Mouse (Mus musculus): ENCODE measurements at regions not wholly inside any gene's neighbourhood (a gene's known extent, or its start where the extent isn't known, plus 50 kb on each side); places are given as distances from the start of the nearest gene placed in this dataset.

DNA sequence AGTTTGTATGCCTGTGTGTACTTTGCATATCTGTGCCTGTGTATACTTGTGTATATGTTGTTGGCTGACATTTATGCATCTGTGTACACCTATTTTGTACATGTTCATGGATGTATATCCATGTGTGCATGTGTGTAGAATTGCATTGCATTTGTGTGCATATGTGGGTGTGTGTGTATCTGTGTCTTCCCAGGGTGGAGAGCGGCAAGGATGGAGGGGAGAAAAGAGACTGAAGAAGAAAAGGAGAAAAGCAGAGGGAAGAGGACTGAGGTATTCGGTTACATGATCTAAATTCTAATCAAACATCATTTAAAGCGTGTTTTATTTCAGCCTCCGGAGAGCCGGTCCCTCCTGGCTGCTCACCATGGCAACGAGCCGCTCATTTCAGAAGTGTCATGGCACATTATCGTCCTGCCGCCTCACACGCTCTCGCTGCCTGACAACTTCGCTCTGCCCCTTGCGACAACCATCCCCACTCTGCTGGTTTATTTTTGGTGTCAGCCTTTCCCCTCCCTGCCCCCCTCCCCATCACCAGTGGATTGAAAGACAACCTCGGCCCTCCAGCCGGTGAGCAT is 58.6 kb downstream of the Mrm1 start:
- DNase-seq (ENCODE audit: low spot score), result peak; percentile 68

DNA sequence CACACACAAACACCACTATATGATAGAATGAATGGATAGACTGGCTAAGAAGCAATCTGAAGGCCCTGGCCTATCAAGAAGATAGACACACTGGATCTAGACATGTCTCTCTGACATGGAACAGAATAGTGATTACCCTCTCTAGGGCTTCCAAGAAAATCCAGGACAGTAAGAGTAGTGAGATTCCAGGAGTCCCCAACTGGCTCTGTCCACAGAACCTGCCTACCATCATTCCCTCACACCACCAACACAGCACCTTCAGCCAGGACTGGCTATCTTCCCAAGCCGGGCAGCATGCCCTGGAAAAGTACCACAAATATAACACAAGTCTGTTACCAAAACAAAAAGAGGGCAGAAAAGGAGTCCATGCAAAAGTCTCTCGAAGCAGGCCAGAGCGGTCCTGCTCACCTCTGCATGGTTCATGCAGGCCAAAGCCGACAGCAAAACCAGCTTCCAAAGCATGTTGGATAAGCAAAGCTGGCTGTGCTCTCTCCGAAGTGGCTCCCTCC is 59.8 kb downstream of the Mrm1 start:
- DNase-seq (ENCODE audit: low spot score), result peak; percentile 48

DNA sequence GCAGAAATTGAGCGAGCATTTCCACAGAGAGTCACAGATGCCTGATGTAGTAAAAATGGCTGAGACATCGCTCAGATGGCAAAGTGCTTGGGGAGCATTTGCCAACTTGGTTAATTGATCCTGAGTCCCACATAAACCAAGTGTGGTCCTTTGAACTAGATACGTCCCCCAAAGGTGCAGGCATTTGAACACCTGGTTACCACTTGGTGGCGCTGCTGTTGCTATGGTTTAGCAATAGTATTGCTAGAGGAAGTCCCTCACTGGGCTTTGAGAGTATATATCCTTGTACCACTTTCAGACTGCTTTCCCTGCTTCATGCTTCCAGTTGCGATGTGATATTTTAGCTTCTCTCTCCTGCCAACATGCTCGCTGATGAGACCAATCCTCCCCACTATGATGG is 67.3 kb downstream of the Mrm1 start:
- DNase-seq (ENCODE audit: low spot score), result no peak

DNA sequence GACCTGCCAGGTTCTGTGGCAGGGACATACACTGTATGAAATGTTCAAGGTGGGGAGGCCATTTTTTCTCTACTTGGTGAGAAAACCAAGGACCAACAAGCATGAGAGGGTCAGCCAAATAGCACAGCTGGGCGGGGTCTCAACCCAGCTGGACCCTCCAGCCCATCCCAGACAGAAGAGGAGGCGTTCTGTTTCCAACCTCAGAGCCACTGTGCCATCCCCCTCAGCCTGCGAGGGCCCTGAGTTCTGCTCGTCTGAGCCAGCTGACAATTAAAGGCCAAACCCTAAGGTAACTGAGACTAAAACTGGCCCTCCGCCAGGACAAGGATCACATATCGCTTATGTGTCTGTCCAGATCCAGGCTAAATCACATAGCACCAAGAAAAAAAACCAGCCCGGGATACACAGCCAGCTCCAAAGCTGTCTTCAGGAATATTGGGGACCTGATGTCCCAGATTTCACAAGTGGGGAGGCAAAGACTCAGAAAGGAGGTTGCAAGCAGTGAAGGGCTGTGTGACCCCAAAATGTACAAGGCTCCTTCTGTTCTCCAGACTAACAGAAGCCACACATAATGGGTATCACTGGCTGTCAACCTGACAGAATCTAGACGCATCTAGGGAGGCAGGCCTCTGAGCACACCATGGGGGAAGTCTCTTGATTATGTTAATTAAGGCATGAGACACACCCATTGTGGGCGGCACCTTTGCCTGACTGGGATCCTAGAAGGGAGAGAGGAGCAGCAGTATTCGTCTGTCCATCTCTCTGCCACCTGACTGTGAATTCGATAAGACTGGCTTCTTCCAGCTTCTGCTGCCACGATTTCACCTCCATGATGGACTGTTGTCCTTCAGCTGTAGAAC is 69.6 kb downstream of the Mrm1 start:
- DNase-seq (ENCODE audit: low spot score), result no peak

DNA sequence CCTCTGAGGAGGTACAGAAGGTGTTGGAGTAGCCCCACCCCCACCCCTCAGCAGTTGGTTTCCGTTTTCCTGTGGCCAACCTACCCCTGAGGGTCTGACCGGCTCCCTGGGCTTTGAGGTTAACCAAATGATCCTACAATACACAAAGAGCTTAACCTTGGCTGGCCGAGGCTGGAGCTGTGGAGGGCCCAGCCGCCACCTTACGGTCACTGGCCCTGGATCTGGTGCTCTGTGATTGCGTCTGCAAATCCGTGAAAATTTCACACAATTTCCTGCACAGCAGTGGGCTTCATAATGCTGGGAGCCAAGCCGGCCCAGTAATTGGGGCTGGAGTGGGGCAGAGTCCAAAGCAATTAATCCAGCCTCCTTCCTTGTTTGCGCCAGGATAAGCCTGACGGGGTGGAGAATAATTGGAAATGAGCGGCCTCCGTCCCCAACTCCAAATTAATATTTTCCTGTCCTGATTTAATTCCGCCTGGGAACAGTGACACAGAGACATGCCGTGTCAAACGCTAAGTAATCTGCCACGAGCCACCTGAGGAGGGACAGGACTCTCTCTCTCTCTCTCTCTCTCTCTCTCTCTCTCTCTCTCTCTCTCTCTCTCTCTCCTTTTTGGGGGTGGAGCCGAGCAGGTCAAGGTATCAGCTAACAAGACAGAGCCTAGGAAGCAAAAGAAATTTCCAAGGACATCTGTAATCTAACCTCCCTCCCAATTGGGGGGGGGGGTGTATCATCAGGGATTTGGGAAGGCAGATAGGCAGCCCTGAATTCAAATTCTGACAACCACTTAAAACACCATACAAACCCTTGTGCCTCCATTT is 80.3 kb downstream of the Mrm1 start:
- no peak for DNase-seq (ENCODE audit: low spot score)

DNA sequence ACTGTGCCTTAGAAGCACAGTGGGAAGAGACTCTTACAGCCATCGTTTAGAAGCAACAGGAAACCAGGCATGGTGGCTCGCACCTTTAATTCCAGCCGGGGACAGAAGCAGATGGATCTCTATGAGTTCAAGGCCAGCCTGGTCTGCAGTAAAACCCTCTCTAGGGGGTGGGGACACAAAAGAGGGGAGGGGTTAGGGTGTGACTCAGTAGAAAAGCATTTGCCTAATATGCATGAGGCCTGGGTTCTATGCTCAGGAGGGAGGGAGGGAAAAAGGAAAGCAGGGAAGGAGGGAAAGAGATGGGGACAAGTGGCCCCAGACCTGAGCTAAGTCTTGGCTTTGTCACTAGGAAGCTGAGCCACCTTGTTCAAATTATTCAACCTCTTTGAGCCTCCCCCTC is 81.2 kb downstream of the Mrm1 start:
- no peak for DNase-seq (ENCODE audit: low spot score)

DNA sequence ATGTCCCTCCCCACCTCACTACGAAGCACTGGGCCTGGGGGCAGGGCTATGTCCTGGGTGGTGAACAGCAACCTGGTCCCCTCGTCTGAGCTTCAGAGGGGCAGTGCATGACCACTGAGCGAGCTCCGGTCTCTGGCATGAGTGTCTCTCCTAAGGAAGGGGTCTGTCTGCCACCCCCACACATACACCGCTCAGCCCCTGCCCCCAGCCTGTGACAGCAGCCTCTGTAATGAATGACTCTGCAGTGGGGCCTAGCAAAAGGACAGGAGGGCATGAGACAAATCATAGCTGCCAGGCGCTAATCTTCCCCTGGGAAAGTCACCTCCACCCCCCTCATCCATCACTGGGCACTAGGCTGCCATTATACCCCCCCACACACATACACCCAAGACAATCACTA is 87.4 kb downstream of the Mrm1 start:
- DNase-seq (ENCODE audit: low spot score), result no peak

DNA sequence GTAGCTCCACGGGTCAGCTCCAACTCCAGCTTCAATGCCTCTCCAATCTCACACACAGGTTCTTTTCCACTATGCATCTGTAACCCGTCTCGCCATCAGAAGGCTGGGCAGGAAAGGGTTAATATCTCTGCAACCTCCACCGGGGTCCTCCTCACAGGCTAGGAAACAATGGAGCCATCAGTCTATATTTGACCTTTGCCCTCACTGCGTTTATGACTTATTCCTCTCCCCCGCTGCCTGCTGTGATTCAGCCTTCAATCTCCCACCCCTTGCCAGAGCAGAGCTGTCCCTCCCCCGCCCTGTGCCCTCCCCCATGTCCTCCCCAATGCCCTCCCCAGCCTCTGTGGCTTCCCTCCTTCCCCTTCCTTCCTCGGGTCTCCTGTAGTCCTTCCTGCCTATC is 89.1 kb downstream of the Mrm1 start:
- DNase-seq (ENCODE audit: low spot score), result no peak

DNA sequence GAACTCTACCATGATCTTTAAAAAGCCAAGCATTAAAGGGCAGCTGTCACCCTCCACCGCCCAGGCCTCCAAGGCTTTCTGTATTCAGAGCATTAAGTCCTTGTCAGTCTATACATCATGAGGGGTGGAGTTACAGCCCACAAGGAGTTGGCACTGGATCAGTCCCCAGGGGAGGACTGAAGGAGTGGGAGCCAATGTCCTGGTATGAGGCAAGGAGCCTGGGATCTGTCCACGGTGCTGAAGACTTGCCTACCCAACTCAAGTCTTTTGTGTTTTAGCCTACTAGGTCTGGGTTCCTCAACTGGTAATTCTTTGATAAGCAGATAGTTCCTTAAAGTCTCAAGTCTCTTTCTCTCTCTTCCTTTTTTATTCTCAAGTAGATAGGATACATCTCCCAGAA is 90.1 kb downstream of the Mrm1 start:
- DNase-seq (ENCODE audit: low spot score), result no peak

DNA sequence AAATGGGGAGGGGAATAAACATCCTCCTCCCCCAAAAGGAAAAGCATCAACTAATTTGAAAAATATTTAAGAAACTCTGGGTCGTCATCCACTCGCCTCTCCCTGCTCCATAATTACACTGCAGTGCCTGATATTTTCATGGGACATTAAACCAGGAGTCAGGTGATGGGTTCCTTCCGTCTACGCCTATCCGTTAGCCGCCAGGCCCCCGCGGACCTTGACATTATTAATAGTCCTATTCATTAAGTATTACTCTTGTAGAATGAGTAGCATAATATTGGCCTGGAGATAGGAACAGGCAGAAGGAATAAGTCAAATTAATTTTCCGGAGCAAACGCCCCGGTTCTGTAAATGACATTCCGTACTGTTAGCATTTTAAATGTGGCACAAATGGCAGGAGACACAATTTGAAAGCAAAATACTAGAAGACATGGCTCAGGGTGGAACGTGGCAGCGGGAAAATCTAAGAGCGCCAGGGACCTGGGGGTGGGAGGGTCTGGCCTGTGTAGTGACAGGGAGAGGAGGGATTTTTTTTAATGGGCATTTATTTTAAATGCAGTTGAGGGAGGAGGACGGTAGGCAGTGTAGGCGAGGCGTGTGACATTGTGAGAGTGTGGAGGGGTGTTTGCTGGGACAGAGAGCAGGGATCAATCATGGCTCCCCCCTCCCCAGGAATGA is 93.2 kb downstream of the Mrm1 start:
- no peak for DNase-seq (ENCODE audit: low spot score)

DNA sequence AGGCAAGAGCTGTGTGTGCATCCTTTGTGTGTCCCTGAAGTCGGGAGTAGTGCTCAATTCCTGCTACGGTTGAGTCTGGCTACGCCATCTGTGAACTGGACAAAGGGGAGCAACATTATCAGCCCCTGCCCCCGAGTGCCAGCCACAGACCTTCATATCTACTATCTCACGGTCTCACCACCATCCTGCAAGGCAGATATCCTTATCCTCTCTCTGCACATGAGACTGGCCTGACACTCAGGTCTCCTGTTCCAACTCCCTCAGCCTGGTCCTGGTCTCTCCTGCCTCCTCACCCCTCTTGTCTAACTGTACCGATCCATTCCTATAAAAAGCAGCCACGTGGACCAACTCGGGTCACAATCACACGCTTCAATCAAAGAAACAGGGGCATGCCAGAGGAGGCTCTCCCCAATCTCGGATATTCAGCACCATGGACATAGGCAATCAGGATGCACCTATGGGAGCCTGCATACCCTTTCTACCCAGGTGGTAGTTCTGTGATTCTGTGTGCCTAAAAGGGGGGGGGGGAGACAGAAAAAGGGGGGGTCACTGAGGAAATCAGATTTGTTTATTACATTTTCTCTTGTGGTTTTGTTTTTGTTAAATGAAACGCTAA is 94.0 kb downstream of the Mrm1 start:
- DNase-seq (ENCODE audit: low spot score), result no peak

DNA sequence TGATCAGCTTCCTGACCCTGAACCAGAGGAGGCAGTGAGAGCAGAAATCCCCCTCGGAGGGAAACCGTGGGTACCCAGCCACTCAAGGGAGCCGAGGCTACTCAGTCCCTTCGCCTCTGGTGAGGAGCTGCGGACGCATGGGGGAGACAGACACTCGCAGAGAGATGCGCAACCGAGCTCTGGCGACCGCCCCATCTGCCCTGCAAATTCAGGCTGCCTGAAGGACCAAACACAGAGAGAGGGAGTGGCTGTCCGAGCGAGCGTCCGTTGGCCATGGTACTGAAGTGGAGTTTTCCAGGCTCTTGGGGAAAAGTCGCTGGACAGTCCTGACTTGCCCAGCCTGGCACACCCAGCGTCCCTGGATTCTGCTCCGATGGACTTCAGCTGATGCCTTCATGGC is 95.2 kb downstream of the Mrm1 start:
- DNase-seq (ENCODE audit: low spot score), result no peak

DNA sequence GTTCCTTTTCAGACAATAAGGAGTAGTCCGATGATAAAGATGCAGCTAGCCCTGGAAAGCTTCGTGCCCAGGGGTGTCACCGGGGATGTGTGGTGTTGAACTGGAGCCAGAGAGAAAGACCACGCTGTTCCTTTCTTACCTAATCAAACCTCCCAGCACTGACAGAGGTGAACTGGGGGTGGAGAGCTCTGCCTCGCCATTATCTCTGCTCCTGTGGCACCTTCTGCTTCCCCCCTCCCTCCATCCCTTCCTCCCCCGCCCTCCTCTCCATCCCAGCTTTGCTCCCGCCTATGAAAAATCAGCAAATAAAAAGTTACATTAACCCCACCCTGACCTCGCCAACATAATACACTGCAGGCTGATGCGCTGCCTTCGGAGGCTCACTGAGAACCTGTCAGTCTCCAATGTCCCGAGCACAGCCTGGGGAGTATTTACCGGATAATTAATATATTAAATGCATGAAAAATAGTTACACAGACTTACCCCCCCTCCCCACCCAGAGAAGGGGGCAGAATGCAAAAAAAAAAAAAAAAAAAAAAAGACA is 96.6 kb downstream of the Mrm1 start:
- DNase-seq (ENCODE audit: low spot score), result no peak

DNA sequence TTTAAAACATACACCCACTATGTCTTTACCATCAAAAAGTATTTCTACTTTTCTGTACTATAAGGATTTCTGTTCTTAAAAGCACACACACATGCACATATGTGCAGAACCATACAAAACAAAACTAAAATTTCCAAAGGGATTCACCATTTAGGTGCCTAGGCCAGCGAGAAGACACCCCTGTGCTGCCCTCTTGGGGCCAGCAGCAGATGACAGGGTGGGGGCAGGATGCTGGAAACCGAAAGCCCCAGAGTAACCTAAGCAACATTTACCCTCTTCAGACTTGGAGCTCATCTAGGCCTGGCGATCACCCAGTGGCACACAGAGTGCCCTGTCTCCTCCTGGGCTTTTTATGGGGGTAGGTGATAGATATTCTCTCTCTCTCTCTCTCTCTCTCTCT is 97.3 kb downstream of the Mrm1 start:
- DNase-seq (ENCODE audit: low spot score), result no peak

DNA sequence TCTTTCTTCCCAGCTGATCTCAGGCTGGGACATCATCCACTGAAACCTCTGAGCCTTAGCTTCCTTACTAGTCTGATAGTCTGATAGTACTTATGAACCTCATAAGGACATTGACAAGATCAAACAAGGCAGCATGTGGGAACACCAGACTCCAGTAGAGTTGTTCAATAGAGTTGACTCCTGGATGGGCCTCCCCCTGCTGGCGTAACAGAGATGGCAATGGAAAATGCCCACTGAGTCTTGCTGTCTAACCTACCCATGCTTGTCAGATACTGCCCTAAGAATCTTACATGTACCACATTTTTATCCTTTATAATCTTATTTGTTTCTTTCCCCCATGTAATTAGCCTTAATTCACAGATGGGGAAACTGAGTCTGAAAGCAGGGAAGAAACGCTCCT is 98.2 kb downstream of the Mrm1 start:
- DNase-seq (ENCODE audit: low spot score), result no peak

DNA sequence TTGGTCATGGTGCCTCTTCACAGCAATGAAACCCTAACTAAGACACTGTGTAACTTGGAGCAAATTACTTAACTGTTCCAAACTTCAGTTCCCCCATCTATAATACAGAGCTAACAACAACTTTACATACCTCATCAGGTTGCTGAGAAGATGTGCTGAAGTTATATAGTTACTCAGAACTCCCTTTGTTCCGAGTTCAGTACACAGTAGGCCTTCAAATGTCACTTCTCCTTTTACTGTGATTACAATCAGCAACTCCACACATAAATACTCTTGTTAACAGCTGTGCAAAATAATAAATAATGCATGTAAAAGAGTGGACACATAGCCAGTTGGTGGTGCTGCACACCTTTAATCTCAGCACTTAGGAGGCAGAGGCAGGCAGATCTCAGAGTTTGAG is 99.5 kb downstream of the Mrm1 start:
- DNase-seq (ENCODE audit: low spot score), result no peak

DNA sequence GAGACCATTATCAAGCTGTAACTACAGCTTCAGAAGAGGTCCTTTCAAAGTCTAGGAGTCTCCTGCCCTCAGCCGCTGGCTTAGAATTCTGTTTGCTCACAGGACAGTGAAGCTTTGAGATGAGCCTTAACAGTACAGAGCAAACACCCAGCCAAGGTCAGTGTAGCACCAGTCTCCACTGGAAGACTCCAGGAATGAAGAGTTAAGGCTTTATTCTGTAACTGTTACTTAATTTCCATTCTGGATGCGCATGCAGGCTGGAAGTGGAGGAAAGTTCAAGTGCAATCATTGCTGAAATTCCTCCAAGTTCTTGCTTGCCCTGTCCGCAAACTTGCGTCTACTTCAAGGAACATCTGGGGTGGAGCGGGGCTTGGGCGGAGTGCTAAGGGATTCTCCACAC is 106.6 kb downstream of the Mrm1 start:
- DNase-seq (ENCODE audit: low spot score), result no peak

DNA sequence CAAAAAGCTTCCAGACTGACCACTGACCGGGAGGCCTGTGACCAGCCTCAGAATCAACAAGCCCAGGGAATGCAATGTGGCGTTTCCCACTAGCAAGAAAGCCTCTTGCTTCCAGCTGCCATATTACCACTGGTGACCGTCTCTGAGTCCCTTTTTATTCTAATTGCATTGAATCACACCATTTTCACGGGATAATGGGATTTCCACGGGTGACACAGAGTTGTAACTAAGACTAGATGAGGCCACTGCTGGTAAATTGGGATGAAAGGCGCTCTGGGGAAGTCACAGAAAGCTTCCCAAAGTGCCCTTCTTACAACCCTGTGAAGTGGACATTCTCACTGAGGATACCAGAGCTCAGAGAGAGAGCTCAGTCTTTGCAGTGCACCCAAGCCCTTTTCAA is 107.4 kb downstream of the Mrm1 start:
- no peak for DNase-seq (ENCODE audit: low spot score)

DNA sequence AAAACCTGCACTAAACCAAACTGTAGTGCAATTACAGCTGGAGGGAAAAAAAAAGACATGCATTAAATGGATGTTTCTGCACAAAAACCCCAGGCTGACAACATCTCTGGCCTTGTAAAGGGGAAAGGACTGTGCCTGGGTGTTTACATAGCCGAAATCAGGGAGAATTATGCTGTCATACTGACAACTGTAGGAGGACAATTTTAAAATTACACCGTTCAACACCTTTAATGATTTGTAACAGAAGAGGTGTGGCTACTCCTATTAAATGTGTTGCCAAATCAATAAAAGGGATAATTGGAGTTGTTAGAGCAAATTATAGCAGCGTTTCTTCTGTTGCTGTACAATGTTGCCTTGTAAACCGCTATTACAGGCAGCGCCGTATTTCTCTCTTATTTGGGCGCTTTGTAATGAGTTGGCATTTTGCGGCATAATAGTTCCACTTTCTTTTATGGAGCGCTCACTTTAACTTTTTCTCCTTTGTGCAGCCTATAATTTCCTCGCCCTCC is 111.0 kb downstream of the Mrm1 start:
- no peak for DNase-seq (ENCODE audit: low spot score)

DNA sequence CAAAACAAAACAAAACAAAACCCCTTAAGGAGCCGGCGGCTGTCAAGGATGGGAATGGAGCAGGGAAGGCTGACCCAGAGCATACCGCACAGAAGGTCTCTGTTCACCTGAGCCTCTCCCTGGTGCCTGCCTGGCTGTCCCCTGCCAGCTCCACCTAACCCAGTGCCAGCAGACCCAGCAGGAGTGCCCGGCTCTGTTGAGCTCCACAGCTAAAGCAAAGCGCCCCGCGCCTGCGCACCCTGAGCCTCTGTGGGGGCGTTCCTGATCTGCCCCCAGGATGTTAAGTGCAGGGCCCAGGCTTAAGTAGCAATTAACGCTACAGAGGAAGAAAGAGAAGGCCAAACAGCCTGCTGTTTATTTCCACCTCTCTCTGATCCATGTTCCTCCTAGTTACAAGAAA is 111.5 kb downstream of the Mrm1 start:
- no peak for DNase-seq (ENCODE audit: low spot score)

DNA sequence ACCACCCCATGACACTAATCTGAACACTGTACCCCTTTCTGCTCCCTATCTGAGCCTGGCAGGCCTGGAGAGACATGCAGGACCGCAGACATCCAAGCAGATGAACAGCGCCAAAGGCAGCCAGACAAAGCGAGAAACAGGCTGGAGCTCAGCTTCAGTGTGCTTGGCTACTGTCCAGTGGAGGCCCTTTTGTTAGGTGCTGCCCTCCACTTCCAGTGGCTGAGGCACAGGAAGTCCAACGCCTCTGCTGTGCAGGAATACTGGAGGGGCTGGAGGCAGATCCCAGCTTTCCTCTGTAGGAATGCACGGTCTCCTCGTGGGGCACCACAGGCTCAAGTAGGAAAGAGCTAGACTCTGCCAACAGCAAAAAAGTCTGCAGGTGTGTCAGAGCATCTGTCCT is 112.6 kb downstream of the Mrm1 start:
- no peak for DNase-seq (ENCODE audit: low spot score)
